Mouse (Mus musculus) liver, embryonic 11.5 days (tissue): Measurements from ENCODE around the gene Ttc41. TPM values are rescaled to one million over a fixed set of nuclear protein-coding genes. Genes with fewer than 3 reads are reported as not detected.
A peak's percentile ranks its signal among the peaks of the same experiment; 100 is the strongest.
"Not testable (repeated sequence)": the region's sequence is repeated elsewhere in the genome, so short reads cannot be mapped to it uniquely, and the experiment has no call there.

Experiments used
- ATAC-seq: fragments of 200-750 bp; cut with Nextera tagmentation; replicated peaks from 2 replicates; pipeline ENCODE4 v1.8.0; 2017; ENCODE audit warnings: moderate number of reproducible peaks, mild to moderate bottlenecking, moderate TSS enrichment, moderate library complexity; ENCODE audit not compliant: low FRiP score
- DNase-seq: peaks from one replicate; pipeline ENCODE4 v3.0.0-alpha.2; 2017; ENCODE audit warnings: low spot score
- H3K27ac ChIP-seq: fragments of 300-500 bp; sonication (generic); 2 replicates; pipeline ENCODE4 v1.5.1; 2014; ENCODE audit warnings: mild to moderate bottlenecking, low read depth, low read length, control low read depth
- H3K27me3 ChIP-seq: fragments of 300-500 bp; sonication (generic); replicated peaks from 2 replicates; pipeline ENCODE4 v1.6.1; 2014; ENCODE audit warnings: low read length, mixed read lengths; ENCODE audit not compliant: control insufficient read depth, insufficient read depth
- H3K36me3 ChIP-seq: fragments of 300-500 bp; sonication (generic); 2 replicates; pipeline ENCODE4 v1.6.1; 2014; ENCODE audit warnings: mild to moderate bottlenecking, low read length, moderate library complexity, mixed read lengths; ENCODE audit not compliant: control insufficient read depth, insufficient read depth
- H3K4me1 ChIP-seq: fragments of 300-500 bp; sonication (generic); replicated peaks from 2 replicates; pipeline ENCODE4 v1.6.1; 2014; ENCODE audit warnings: low read length, mixed read lengths; ENCODE audit not compliant: control insufficient read depth, insufficient read depth
- H3K4me2 ChIP-seq: fragments of 300-500 bp; sonication (generic); 2 replicates; pipeline ENCODE4 v1.6.1; 2014; ENCODE audit warnings: mild to moderate bottlenecking, control low read depth, moderate library complexity
- H3K4me3 ChIP-seq: fragments of 300-500 bp; sonication (generic); 2 replicates; pipeline ENCODE4 v1.5.1; 2014; ENCODE audit warnings: low read depth, low read length, control low read depth
- H3K9ac ChIP-seq: fragments of 300-500 bp; sonication (generic); 2 replicates; pipeline ENCODE4 v1.6.1; 2014; ENCODE audit warnings: low read depth, low read length, control low read depth
- H3K9me3 ChIP-seq: fragments of 300-500 bp; sonication (generic); 2 replicates; pipeline ENCODE4 v1.6.1; 2016; ENCODE audit warnings: low read length, inconsistent platforms, mixed read lengths; ENCODE audit not compliant: control insufficient read depth
- WGBS: fragments of 180-500 bp; shearing (Covaris S2); extraction: QIAGEN DNeasy Blood & Tissue Kit; methylation state at CpG from one replicate; pipeline ENCODE4 v1.1.7; 2014; 5-methylcytosine and 5-hydroxymethylcytosine counted together
- polyA plus RNA-seq: library from polyadenylated mRNA; unstranded; fragments of >200 nt; fragmentation: Nextera tagmentation; extraction: Ambion mirVana; gene quantifications from 2 replicates; pipeline ENCODE4 v1.2.1, GENCODE M21; 2014

Gene Ttc41
- polyA plus RNA-seq, result 1.2 and 2.0 TPM in 2 replicates

GRCm38 (mm10) chr10:86705318-86705921 lies at the start of gene Ttc41, which contains the start of gene Hsp90b1:
Ttc41 (plus strand) TSS chr10:86705811.
Hsp90b1 (minus strand) TSS chr10:86705509.
- DNase-seq, result peak; percentile 99
- Histone ChIP-seq H3K4me2 (peak within 1 kb of the TSS; percentile 95), H3K4me1 (peaks cover 28% of the 10 kb centered on the region), H3K9me3 (no peaks in the 10 kb centered on the region), H3K27ac (peak within 1 kb of the TSS; percentile 95), H3K4me3 (peak within 1 kb of the TSS; percentile 94), H3K36me3 (peaks cover 28% of the 10 kb centered on the region), H3K9ac (peak within 1 kb of the TSS; percentile 94), H3K27me3 (no peaks in the 10 kb centered on the region)
- WGBS, result under 1% methylated on average over 51 of the region's 51 CpGs
- ATAC-seq, result peak; percentile 95

GRCm38 (mm10) chr10:86670550-86670949 lies 35.1 kb upstream of the Ttc41 start:
- H3K27me3 ChIP-seq, H3K36me3 ChIP-seq, H3K4me2 ChIP-seq, H3K9ac ChIP-seq, H3K4me3 ChIP-seq, H3K9me3 ChIP-seq, H3K4me1 ChIP-seq, H3K27ac ChIP-seq, DNase-seq, ATAC-seq: not testable (repeated sequence)
- 82% methylated on average over 4 of the region's 4 CpGs for WGBS

DNA sequence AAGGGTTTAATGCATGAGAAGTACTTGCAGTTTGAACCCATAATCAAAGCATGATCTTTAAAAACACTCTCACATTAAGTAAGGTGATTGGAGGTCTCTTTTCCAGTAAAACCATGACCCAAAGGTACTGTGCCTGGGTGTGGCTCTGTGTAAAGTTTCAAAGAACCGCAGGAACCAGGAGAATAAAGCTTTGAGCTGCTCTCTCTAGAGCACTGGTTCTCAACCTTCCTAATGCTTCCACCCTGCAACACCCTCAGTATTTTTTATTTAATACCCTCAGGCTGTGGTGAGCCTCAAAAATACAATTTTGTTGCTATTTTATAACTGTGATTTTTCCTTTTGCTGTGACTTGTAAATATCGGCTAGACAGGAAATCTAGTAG lies 20.8 kb upstream of the Ttc41 start:
- DNase-seq, H3K4me1 ChIP-seq, H3K27ac ChIP-seq, H3K36me3 ChIP-seq, H3K9ac ChIP-seq, H3K9me3 ChIP-seq, H3K27me3 ChIP-seq: not testable (repeated sequence)
- WGBS, result 25% methylated on average over 2 of the region's 2 CpGs
- ATAC-seq, result peak; percentile 25
- Histone ChIP-seq H3K4me2 (peak overlapping the region; percentile 70), H3K4me3 (peak overlapping the region; percentile 70)

GRCm38 (mm10) chr10:86685179-86686016 lies 20.2 kb upstream of the Ttc41 start:
- H3K9ac ChIP-seq, result peak overlapping the region; percentile 90
- under 1% methylated on average over 52 of the region's 53 CpGs for WGBS
- H3K27me3 ChIP-seq, H3K9me3 ChIP-seq, H3K36me3 ChIP-seq, H3K4me1 ChIP-seq: not testable (repeated sequence)
- H3K4me3 ChIP-seq, result peak overlapping the region; percentile 70
- H3K27ac ChIP-seq, result peak overlapping the region; percentile 73; the same call in 1 of the 2 replicates
- ATAC-seq (peak; percentile 89), DNase-seq (peak; percentile 90)
- peak overlapping the region; percentile 70 for H3K4me2 ChIP-seq

GRCm38 (mm10) chr10:86686017-86686360 lies 19.6 kb upstream of the Ttc41 start:
- H3K36me3 ChIP-seq, H3K27ac ChIP-seq, H3K4me1 ChIP-seq, H3K9me3 ChIP-seq, DNase-seq, ATAC-seq, H3K27me3 ChIP-seq: not testable (repeated sequence)
- Histone ChIP-seq H3K9ac (peak overlapping the region; percentile 90), H3K4me2 (peak overlapping the region; percentile 70), H3K4me3 (peak overlapping the region; percentile 70)
- WGBS, result 28% methylated on average over 9 of the region's 9 CpGs

- Histone ChIP-seq H3K4me3 (peak overlapping the region; percentile 18; the same call in 1 of the 2 replicates), H3K27ac (no peak overlapping the region), H3K27me3 (no peaks in the 10 kb centered on the region), H3K36me3 (peaks cover 61% of the 10 kb centered on the region), H3K9ac (no peak overlapping the region), H3K9me3 (no peaks in the 10 kb centered on the region), H3K4me1 (peaks cover 32% of the 10 kb centered on the region), H3K4me2 (peak overlapping the region; percentile 42)
- DNase-seq, result no peak
- ATAC-seq, result no peak
- 69% methylated on average over 3 of the region's 3 CpGs for WGBS
These were observed 5.4 kb upstream of the Ttc41 start for GRCm38 (mm10) chr10:86700251-86700650.

DNA sequence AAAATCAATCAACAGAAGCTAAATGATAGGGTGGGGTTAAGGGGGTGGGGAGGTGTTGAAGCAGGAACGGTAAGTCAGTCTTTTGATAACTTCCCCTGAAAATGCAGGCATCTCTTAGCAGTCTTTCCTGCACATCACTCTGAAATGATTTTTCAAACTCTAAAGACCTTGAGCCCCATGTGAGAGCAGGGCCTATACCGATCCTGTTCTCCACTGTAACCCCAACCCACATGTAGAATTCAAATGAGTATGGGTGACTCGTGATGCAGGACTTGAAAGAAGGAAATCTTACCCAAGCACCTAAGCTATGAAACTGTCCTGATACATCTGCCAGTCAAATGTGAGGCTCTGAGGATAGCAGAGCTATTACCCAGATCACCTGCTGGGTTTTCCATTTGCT lies 4.6 kb upstream of the Ttc41 start:
- no peak for DNase-seq
- H3K4me2 ChIP-seq, result peak overlapping the region; percentile 42; the same call in 1 of the 2 replicates
- no peak for ATAC-seq
- no peak overlapping the region for H3K9ac ChIP-seq
- no peaks in the 10 kb centered on the region for H3K9me3 ChIP-seq
- H3K36me3 ChIP-seq, result peaks cover 53% of the 10 kb centered on the region
- H3K4me3 ChIP-seq, result no peak overlapping the region; the same call in 1 of the 2 replicates
- whole genome bisulfite sequencing, result 52% methylated on average over 3 of the region's 3 CpGs
- no peaks in the 10 kb centered on the region for H3K27me3 ChIP-seq
- H3K4me1 ChIP-seq, result peaks cover 32% of the 10 kb centered on the region
- H3K27ac ChIP-seq, result no peak overlapping the region

DNA sequence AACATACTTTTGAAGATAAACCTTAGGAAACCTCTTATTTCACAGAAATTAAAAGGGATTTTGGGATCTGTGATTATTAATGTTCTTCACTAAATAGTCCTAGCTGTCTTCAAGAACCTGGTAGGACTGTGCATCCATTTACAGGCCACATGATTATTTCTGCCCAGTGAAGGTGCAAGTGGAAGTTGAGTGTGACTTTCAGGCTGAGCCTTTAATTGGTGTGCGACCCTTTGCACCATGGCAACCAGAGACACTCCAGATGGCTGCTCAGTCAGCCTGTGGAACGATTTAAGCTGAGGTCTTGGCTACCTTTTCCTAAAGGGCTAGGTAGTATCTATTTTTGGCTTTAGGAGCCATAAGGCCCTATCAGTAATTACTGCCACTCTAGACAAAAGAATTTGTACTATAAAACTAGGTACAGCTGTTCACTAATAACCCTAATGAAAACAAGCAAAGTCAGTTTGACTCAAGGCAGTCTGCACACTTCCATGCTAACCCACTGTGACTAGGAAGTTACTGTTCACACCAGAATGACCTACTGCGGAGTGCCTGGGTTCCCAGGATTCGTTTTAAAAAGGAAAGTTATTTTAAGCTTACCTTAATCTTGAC lies 3.2 kb upstream of the Ttc41 start:
- peaks cover 32% of the 10 kb centered on the region for H3K4me1 ChIP-seq
- no peaks in the 10 kb centered on the region for H3K9me3 ChIP-seq
- no peak overlapping the region for H3K9ac ChIP-seq
- peak overlapping the region; percentile 15 for H3K4me3 ChIP-seq
- no peak overlapping the region for H3K27ac ChIP-seq
- peaks cover 52% of the 10 kb centered on the region for H3K36me3 ChIP-seq
- WGBS, result 74% methylated on average over 4 of the region's 4 CpGs
- ATAC-seq (no peak), DNase-seq (no peak)
- H3K27me3 ChIP-seq, result no peaks in the 10 kb centered on the region
- H3K4me2 ChIP-seq, result peak overlapping the region; percentile 95
